Mouse (Mus musculus) CH12.LX (cell line): ENCODE measurements around the gene Klhl21. TPM values are rescaled to one million over a fixed set of nuclear protein-coding genes. Genes with fewer than 3 reads are reported as not detected.
A peak's percentile ranks its signal among the peaks of the same experiment; 100 is the strongest.

ENCODE experiments used
- DNase-seq: peaks from one replicate; pipeline ENCODE4 v3.0.0-alpha.2; 2013; ENCODE audit errors: extremely low read depth
- H3K27ac ChIP-seq: 2 replicates; pipeline ENCODE4 v1.5.1; 2012; ENCODE audit warnings: low read depth, mild to moderate bottlenecking, control low read depth, moderate library complexity; ENCODE audit not compliant: insufficient read depth
- H3K27me3 ChIP-seq: replicated peaks from 2 replicates; pipeline ENCODE3; 2012; ENCODE audit warnings: inconsistent platforms
- H3K36me3 ChIP-seq, 2 experiments: replicated peaks in 1 of 2; 2 replicates each; pipeline versions ENCODE3 to v1.6.1; 2012; ENCODE audit warnings: inconsistent platforms in 1 of 2, low read length in 1 of 2, mild to moderate bottlenecking in 1 of 2, mixed read lengths in 1 of 2, moderate library complexity in 1 of 2; ENCODE audit not compliant: control insufficient read depth in 1 of 2, insufficient read depth in 1 of 2
- H3K4me1 ChIP-seq, 2 experiments: 2 replicates each; pipeline ENCODE4 v1.6.1; 2012; ENCODE audit warnings: inconsistent platforms in 1 of 2, moderate library complexity in 1 of 2; ENCODE audit not compliant: insufficient read depth in 2 of 2, control insufficient read depth in 1 of 2
- H3K4me2 ChIP-seq: 2 replicates; pipeline ENCODE4 v1.6.1; 2012; ENCODE audit warnings: low read depth, mild to moderate bottlenecking, control low read depth; ENCODE audit not compliant: poor library complexity, insufficient read depth, severe bottlenecking
- H3K4me3 ChIP-seq, 3 experiments: fragments of 150-350 bp in 1 of 3; sonication (generic) in 1 of 3; replicated peaks in 1 of 3; 2 replicates each; pipeline versions ENCODE3 to v1.5.1; 2011 to 2012; ENCODE audit warnings: low read depth in 2 of 3, low read length in 2 of 3, mild to moderate bottlenecking in 2 of 3, moderate library complexity in 2 of 3, control low read depth in 1 of 3, improper control_type of control experiment in 1 of 3, inconsistent platforms in 1 of 3, mixed read lengths in 1 of 3; ENCODE audit not compliant: poor library complexity in 1 of 3
- H3K79me2 ChIP-seq: replicated peaks from 2 replicates; pipeline ENCODE4 v1.6.1; 2012; ENCODE audit warnings: mild to moderate bottlenecking, moderate library complexity; ENCODE audit not compliant: control insufficient read depth, poor library complexity, insufficient read depth, severe bottlenecking; ENCODE audit errors: extremely low read depth
- H3K9ac ChIP-seq: 2 replicates; pipeline ENCODE4 v1.6.1; 2012; ENCODE audit warnings: low read depth, mild to moderate bottlenecking, control low read depth, moderate library complexity; ENCODE audit not compliant: insufficient read depth
- H3K9me3 ChIP-seq: replicated peaks from 2 replicates; pipeline ENCODE3; 2012; ENCODE audit warnings: low read length, inconsistent platforms, mixed read lengths
- CHD1 ChIP-seq: IDR thresholded peaks from 2 replicates; pipeline ENCODE4 v1.6.1; 2012; ENCODE audit warnings: low read depth, low read length, improper control_type of control experiment, inconsistent platforms
- CTCF ChIP-seq, 2 experiments: IDR thresholded peaks in 1 of 2; conservative IDR thresholded peaks in 1 of 2; 2 replicates each; pipeline ENCODE4 v1.5.1; 2011 to 2012; ENCODE audit warnings: low read depth in 2 of 2, low read length in 2 of 2, improper control_type of control experiment in 1 of 2, inconsistent platforms in 1 of 2, mild to moderate bottlenecking in 1 of 2, moderate library complexity in 1 of 2
- ELF1 ChIP-seq: IDR thresholded peaks from 2 replicates; pipeline ENCODE4 v1.6.1; 2014; ENCODE audit warnings: low read depth, mild to moderate bottlenecking, inconsistent platforms, low read length, improper control_type of control experiment
- EP300 ChIP-seq: IDR thresholded peaks from 2 replicates; pipeline ENCODE4 v1.6.1; 2011; ENCODE audit warnings: low read length, improper control_type of control experiment
- GABPA ChIP-seq: IDR thresholded peaks from 2 replicates; pipeline ENCODE4 v1.6.1; 2012; ENCODE audit warnings: low read depth, low read length, improper control_type of control experiment, inconsistent platforms; ENCODE audit not compliant: insufficient replicate concordance
- HCFC1 ChIP-seq: IDR thresholded peaks from 2 replicates; pipeline ENCODE4 v1.6.1; 2012; ENCODE audit warnings: low read depth, mild to moderate bottlenecking, inconsistent platforms, low read length, improper control_type of control experiment
- IRF4 ChIP-seq: IDR thresholded peaks from 2 replicates; pipeline ENCODE4 v1.6.1; 2014; ENCODE audit warnings: low read depth, mild to moderate bottlenecking, inconsistent platforms, low read length, improper control_type of control experiment
- JUN ChIP-seq: IDR thresholded peaks from 2 replicates; pipeline ENCODE4 v1.6.1; 2011; ENCODE audit warnings: low read depth, mild to moderate bottlenecking, low read length, improper control_type of control experiment, moderate library complexity; ENCODE audit not compliant: insufficient read depth
- JUND ChIP-seq: conservative IDR thresholded peaks from 2 replicates; pipeline ENCODE4 v1.6.1; 2011; ENCODE audit warnings: low read depth, low read length, improper control_type of control experiment
- MAFK ChIP-seq: IDR thresholded peaks from 2 replicates; pipeline ENCODE4 v1.6.1; 2011; ENCODE audit warnings: low read length, improper control_type of control experiment; ENCODE audit not compliant: insufficient replicate concordance
- MAZ ChIP-seq: IDR thresholded peaks from 2 replicates; pipeline ENCODE4 v1.6.1; 2012; ENCODE audit warnings: low read depth, mild to moderate bottlenecking, inconsistent platforms, low read length, improper control_type of control experiment, moderate library complexity
- MEF2A ChIP-seq: IDR thresholded peaks from 2 replicates; pipeline ENCODE4 v1.6.1; 2014; ENCODE audit warnings: low read depth, mild to moderate bottlenecking, inconsistent platforms, low read length, improper control_type of control experiment, borderline replicate concordance
- MYC ChIP-seq: IDR thresholded peaks from 2 replicates; pipeline ENCODE4 v1.6.1; 2011; ENCODE audit warnings: low read depth, mild to moderate bottlenecking, improper control_type of control experiment, low read length
- NELFE ChIP-seq: IDR thresholded peaks from 2 replicates; pipeline ENCODE4 v1.6.1; 2011; ENCODE audit warnings: low read depth, low read length, improper control_type of control experiment
- PAX5 ChIP-seq: IDR thresholded peaks from 2 replicates; pipeline ENCODE4 v1.6.1; 2012; ENCODE audit warnings: low read length, inconsistent platforms, mixed read lengths
- POLR2A ChIP-seq: IDR thresholded peaks from 2 replicates; pipeline ENCODE4 v1.6.1; 2011; ENCODE audit warnings: low read depth, mild to moderate bottlenecking, improper control_type of control experiment, low read length
- POLR2AphosphoS2 ChIP-seq: IDR thresholded peaks from 2 replicates; pipeline ENCODE4 v1.6.1; 2011; ENCODE audit warnings: low read depth, low read length, improper control_type of control experiment
- SIN3A ChIP-seq: IDR thresholded peaks from 2 replicates; pipeline ENCODE4 v1.6.1; 2012; ENCODE audit warnings: low read length, improper control_type of control experiment, inconsistent platforms
- TCF12 ChIP-seq: IDR thresholded peaks from 2 replicates; pipeline ENCODE4 v1.6.1; 2014; ENCODE audit warnings: low read depth, mild to moderate bottlenecking, inconsistent platforms, low read length, improper control_type of control experiment
- UBTF ChIP-seq: IDR thresholded peaks from 2 replicates; pipeline ENCODE4 v1.6.1; 2012; ENCODE audit warnings: low read depth, mild to moderate bottlenecking, inconsistent platforms, low read length, improper control_type of control experiment, moderate library complexity
- USF2 ChIP-seq: conservative IDR thresholded peaks from 2 replicates; pipeline ENCODE4 v1.6.1; 2011; ENCODE audit warnings: low read depth, low read length, improper control_type of control experiment
- ZC3H11A ChIP-seq: IDR thresholded peaks from 2 replicates; pipeline ENCODE4 v1.6.1; 2012; ENCODE audit warnings: low read depth, mild to moderate bottlenecking, inconsistent platforms, low read length, improper control_type of control experiment
- ZKSCAN1 ChIP-seq: IDR thresholded peaks from 2 replicates; pipeline ENCODE4 v1.6.1; 2012; ENCODE audit warnings: low read depth, inconsistent platforms, low read length, improper control_type of control experiment, borderline replicate concordance
- ZMIZ1 ChIP-seq: IDR thresholded peaks from 2 replicates; pipeline ENCODE4 v1.6.1; 2012; ENCODE audit warnings: low read depth, mild to moderate bottlenecking, inconsistent platforms, low read length, improper control_type of control experiment
- dilution Hi-C: fragments of 300-500 bp; cut with MboI; formaldehyde crosslinking; loops from 2 replicates; pipeline ENCODE4 v1.14.3; 2020; ENCODE audit warnings: low sequenced_read_pairs; ENCODE audit not compliant: extremely low pct_unique_long_range_greater_than_20kb, extremely low pct_ligation_motif_present
- in situ Hi-C: fragments of 300-500 bp; cut with MboI; formaldehyde crosslinking; loops from 3 replicates; pipeline ENCODE4 v1.14.3; 2019; ENCODE audit warnings: low sequenced_read_pairs, low pct_ligation_motif_present, low pct_unique_long_range_greater_than_20kb, mixed read lengths
- polyA plus RNA-seq: library from polyadenylated mRNA; unstranded; fragments of >175 nt; gene quantifications from 2 replicates; pipeline ENCODE4 v1.2.1, GENCODE M21; 2012; ENCODE audit warnings: low read depth; ENCODE audit not compliant: insufficient read length
- total RNA-seq, 2 experiments: library from RNA; depleted of rRNA; stranded (reverse); fragments of 300-350 nt in 1 of 2; fragments of >200 nt in 1 of 2; gene quantifications; 2 replicates each; pipeline ENCODE4 v1.2.3; 2012 to 2014

Klhl21 gene
- total and polyA plus RNA-seq, 3 experiments = 4.4 to 9.4 (median 7.1) TPM

DNA sequence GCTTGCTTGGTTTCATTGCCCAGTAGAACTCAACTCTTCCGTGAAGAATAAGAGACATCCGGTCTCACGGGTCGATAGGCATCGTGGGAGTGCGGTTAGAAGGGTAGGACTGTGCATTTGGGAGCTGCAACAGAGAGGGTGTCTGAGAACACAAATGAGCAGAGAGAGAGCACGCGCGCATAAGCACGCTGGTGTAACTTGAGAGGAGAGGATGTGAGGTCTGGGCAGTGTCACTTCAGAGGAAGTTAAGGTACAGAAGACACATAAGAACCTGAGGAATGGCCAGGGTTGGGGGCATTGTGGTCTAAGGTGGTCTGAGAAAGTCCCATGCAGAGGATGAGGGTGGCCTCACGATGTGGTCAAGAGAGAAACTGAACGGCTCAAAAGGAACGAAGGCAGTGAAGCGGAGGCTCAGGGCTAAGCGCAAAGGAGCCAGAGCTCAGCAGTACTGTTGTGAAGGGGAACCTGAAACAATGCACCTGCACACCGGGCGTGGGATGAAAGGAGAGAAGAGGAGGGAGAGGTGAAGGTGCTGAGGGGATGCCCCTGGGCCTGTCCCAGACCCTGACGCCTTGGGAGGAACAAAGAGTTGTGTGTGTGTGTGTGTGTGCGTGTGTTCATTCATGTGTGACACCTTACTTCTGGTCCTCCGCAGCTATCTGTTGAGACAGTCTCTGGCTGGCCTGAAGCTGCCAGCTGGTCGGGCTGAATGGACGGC, 33.5 kb downstream of the Klhl21 start (continued):
- TF ChIP-seq USF2 (no peak), MAZ (peak; percentile 58), HCFC1 (no peak), MAFK (no peak), TCF12 (peak; percentile 94), ZMIZ1 (no peak), ZC3H11A (no peak), SIN3A (peak; percentile 48; the same call in 1 of the 2 replicates), GABPA (no peak), UBTF (peak; percentile 53; the same call in 1 of the 2 replicates), NELFE (no peak), MEF2A (peak; percentile 65), JUND (no peak; the same call in 1 of the 2 replicates), PAX5 (no peak), CTCF (conservative IDR thresholded peaks at IDR 0.05 in 1 of 2, IDR thresholded peaks at IDR 0.05 in 1 of 2; ENCODE audit: low read depth in 2 of 2, low read length in 2 of 2) (no peak), MYC (0 out of 2 replicates have a peak, but pooled peaks have one; percentile 77), EP300 (peak; percentile 82)

DNA sequence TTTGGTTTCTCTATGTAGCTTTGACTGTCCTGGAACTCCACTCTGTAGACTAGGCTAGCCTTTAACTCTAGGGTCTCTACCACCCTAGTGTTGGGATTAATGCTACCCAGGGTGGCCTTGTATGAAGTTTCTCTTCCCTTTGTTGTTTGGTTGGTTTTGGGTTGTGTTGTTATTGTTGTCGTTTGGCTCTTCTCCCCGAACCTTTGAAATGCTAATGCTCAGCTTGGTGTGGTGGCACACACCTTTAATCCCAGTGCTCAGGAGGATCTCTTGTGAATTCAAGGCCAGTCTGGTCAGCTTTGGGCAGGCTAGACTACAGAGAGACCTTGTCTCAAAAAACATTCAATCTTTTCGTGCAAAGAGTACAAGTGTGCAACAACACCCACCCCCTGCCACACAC, 34.6 kb downstream of the Klhl21 start:
- Histone ChIP-seq H3K4me3 (no peak overlapping the region), H3K79me2 (peaks cover 59% of the 10 kb centered on the region), H3K9ac (no peak overlapping the region), H3K4me1 (peaks cover 19 to 45% of the 10 kb centered on the region in 2 experiments), H3K27me3 (no peaks in the 10 kb centered on the region), H3K27ac (no peak overlapping the region)
- DNase-seq = no peak
- in situ Hi-C loops = loop anchor here (5.0 kb wide), 1 partner anchor 34 kb away; no protein-coding TSS in a partner anchor
- TF ChIP-seq ZMIZ1 (no peak), CTCF (conservative IDR thresholded peaks at IDR 0.05 in 1 of 2, IDR thresholded peaks at IDR 0.05 in 1 of 2; ENCODE audit: low read depth in 2 of 2, low read length in 2 of 2) (no peak), MEF2A (no peak), IRF4 (no peak), USF2 (no peak), ZKSCAN1 (no peak), MAZ (no peak), TCF12 (no peak), EP300 (no peak), POLR2A (no peak), JUN (no peak), ELF1 (no peak), PAX5 (no peak), MYC (no peak), CHD1 (no peak), POLR2AphosphoS2 (no peak), SIN3A (no peak)
- TF ChIP-seq, all 38 proteins: peak for 0
- dilution Hi-C loops = no loop called here
- H3K9me3 ChIP-seq = no peaks in the 10 kb centered on the region
- peaks cover 51 to 72% of the 10 kb centered on the region in 2 experiments for H3K36me3 ChIP-seq
- H3K4me2 ChIP-seq = no peak overlapping the region
